15 mouse cellular contexts compared by ENCODE assay signal in the genomic region with DNA sequence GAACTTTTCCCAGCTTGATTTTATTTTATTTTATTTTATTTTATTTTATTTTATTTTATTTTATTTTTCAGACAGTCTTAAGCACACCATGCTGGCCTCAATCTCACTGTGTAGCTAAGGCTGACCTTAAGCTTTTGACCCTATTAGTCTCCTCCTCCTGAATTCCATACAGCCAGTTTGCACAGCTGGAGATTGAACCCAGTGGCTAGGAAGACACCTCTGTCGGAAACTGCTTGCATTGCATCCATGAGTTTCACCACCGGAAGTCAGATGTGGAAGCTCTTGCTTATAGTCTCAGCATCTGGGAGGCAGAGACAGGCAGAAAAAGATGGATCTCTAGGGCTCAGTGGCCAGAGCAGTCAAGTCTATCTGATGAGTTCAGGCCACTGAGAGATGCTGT.
"Had no signal": no experiment of that assay in that cellular context is flagged by ENCODE, and none has a peak within 500 bp of the region (broad histone marks: within the 10 kb centered on the region; RNA-seq: fewer than 3 reads in every experiment).

No protein-coding gene starts in this region.

- H3K9me3 ChIP-seq: kidney, embryonic 15.5 days; limb, embryonic 10.5 days; liver, embryonic 15.5 days; midbrain, embryonic 10.5 days; neural tube, embryonic 15.5 days had no signal

- H3K27ac ChIP-seq: kidney, embryonic 15.5 days; left cerebral cortex, adult 2 months; limb, embryonic 10.5 days; liver, embryonic 15.5 days; midbrain, embryonic 10.5 days; neural tube, embryonic 15.5 days; stomach, postnatal 0 days had no signal

- DNase-seq: kidney, postnatal 36 days; lung, adult 2 months; lung, postnatal 36 days; midbrain, embryonic 14.5 days; thymus, postnatal 4 days had no signal

- H3K9ac ChIP-seq: kidney, embryonic 15.5 days; liver, embryonic 15.5 days; neural tube, embryonic 15.5 days had no signal

- H3K4me2 ChIP-seq: kidney, embryonic 15.5 days; liver, embryonic 11.5 days; liver, embryonic 15.5 days; neural tube, embryonic 15.5 days had no signal

- H3K27me3 ChIP-seq: kidney, embryonic 15.5 days; liver, embryonic 15.5 days; neural tube, embryonic 15.5 days had no signal

- H3K4me1 ChIP-seq: kidney, embryonic 15.5 days; limb, embryonic 10.5 days; liver, embryonic 15.5 days; midbrain, embryonic 10.5 days; neural tube, embryonic 15.5 days had no signal

- ATAC-seq: lung, postnatal 0 days had no signal

- H3K36me3 ChIP-seq: kidney, embryonic 15.5 days; limb, embryonic 10.5 days; liver, embryonic 15.5 days; midbrain, embryonic 10.5 days; neural tube, embryonic 15.5 days had no signal

- H3K4me3 ChIP-seq: kidney, embryonic 15.5 days; left cerebral cortex, adult 2 months; limb, embryonic 10.5 days; liver, embryonic 15.5 days; midbrain, embryonic 10.5 days; myocyte; neural tube, embryonic 15.5 days had no signal
